Mouse (Mus musculus) liver, embryonic 14.5 days (tissue): ENCODE measurements at regions not wholly inside any gene's neighbourhood (a gene's known extent, or its start where the extent isn't known, plus 50 kb on each side); places are given as distances from the start of the nearest gene placed in this dataset.

Experiments
- ATAC-seq: fragments of 200-750 bp; cut with Nextera tagmentation; 2 replicates; pipeline ENCODE4 v1.8.0; 2017; ENCODE audit warnings: moderate number of reproducible peaks, mild to moderate bottlenecking, moderate library complexity; ENCODE audit not compliant: insufficient read depth
- DNase-seq, 3 experiments: peaks; one replicate each; pipeline ENCODE4 v3.0.0-alpha.2; 2012 to 2013; ENCODE audit warnings: low read depth in 3 of 3, low spot score in 3 of 3
- H3K27ac ChIP-seq: fragments of 300-500 bp; sonication (generic); 2 replicates; pipeline ENCODE4 v1.5.1; 2014; ENCODE audit warnings: moderate library complexity, mild to moderate bottlenecking, control low read depth, inconsistent platforms
- H3K27me3 ChIP-seq: fragments of 300-500 bp; sonication (generic); 2 replicates; pipeline ENCODE4 v1.6.1; 2014; ENCODE audit warnings: mild to moderate bottlenecking, low read length, moderate library complexity; ENCODE audit not compliant: control insufficient read depth, insufficient read depth
- H3K36me3 ChIP-seq: fragments of 300-500 bp; sonication (generic); replicated peaks from 2 replicates; pipeline ENCODE4 v1.6.1; 2014; ENCODE audit warnings: low read depth; ENCODE audit not compliant: control insufficient read depth, insufficient read depth
- H3K4me1 ChIP-seq, 2 experiments: fragments of 200-500 bp in 1 of 2; fragments of 300-500 bp in 1 of 2; sonication (generic) in 1 of 2; replicated peaks; 2 replicates each; pipeline ENCODE4 v1.6.1; 2012 to 2014; ENCODE audit warnings: antibody characterized with exemption in 1 of 2, inconsistent platforms in 1 of 2, low read length in 1 of 2; ENCODE audit not compliant: control insufficient read depth in 2 of 2, insufficient read depth in 2 of 2
- H3K4me2 ChIP-seq: fragments of 300-500 bp; sonication (generic); 2 replicates; pipeline ENCODE4 v1.6.1; 2014; ENCODE audit warnings: low read depth, mild to moderate bottlenecking, control low read depth, moderate library complexity
- H3K4me3 ChIP-seq, 2 experiments: fragments of 200-500 bp in 1 of 2; fragments of 300-500 bp in 1 of 2; sonication (generic) in 1 of 2; 2 replicates each; pipeline ENCODE4 v1.5.1; 2012 to 2014; ENCODE audit warnings: low read depth in 2 of 2, low read length in 2 of 2, mild to moderate bottlenecking in 2 of 2, control low read depth in 1 of 2, inconsistent platforms in 1 of 2, moderate library complexity in 1 of 2; ENCODE audit not compliant: insufficient read depth in 1 of 2
- H3K9ac ChIP-seq: fragments of 300-500 bp; sonication (generic); replicated peaks from 2 replicates; pipeline ENCODE4 v1.6.1; 2014; ENCODE audit warnings: mild to moderate bottlenecking, control low read depth, moderate library complexity
- H3K9me3 ChIP-seq: fragments of 300-500 bp; sonication (generic); 2 replicates; pipeline ENCODE4 v1.6.1; 2016; ENCODE audit warnings: low read length, mixed read lengths; ENCODE audit not compliant: control insufficient read depth
- CTCF ChIP-seq: IDR thresholded peaks from 2 replicates; pipeline ENCODE4 v1.5.1; 2016; ENCODE audit warnings: antibody characterized with exemption, low read depth, control low read depth
- EP300 ChIP-seq: IDR thresholded peaks from 2 replicates; pipeline ENCODE4 v1.6.1; 2016; ENCODE audit warnings: antibody characterized with exemption, low read depth
- WGBS: fragments of 180-500 bp; shearing (Covaris S2); extraction: QIAGEN DNeasy Blood & Tissue Kit; methylation state at CpG from one replicate; pipeline ENCODE4 v1.1.7; 2014; ENCODE audit not compliant: insufficient replicate concordance; 5-methylcytosine and 5-hydroxymethylcytosine counted together

DNA sequence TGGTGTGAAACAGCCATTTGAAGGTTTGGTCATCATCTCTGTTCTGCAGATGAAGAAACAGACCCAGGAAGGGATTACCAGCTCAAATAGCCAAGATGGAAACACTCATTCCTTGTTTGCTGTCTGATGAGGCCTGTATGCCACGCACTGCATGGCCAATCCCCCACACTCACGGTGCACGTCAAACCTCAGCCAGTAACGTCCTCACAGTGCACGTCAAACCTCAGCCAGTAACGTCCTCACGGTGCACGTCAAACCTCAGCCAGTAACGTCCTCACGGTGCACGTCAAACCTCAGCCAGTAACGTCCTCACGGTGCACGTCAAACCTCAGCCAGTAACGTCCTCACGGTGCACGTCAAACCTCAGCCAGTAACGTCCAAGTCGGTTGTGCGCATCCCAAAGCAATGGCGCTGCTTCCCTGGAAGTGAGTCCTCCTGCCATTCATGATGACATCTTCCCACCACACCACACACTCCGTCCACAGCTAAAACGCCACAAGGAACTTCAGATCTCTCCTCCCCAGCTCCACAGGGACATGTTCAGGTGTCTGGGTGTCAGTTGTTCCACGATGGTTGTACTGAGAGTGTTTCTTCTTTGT, 196.1 kb upstream of the Sox2 start:
- Histone ChIP-seq H3K4me2 (no peak overlapping the region), H3K9ac (no peak overlapping the region), H3K36me3 (no peaks in the 10 kb centered on the region), H3K27me3 (no peaks in the 10 kb centered on the region), H3K9me3 (no peaks in the 10 kb centered on the region), H3K27ac (no peak overlapping the region), H3K4me3 (no peak overlapping the region), H3K4me1 (no peaks in the 10 kb centered on the region)
- ATAC-seq = no peak
- WGBS = 78% methylated on average over 23 of the region's 24 CpGs
- TF ChIP-seq EP300 = no peak
- TF ChIP-seq CTCF = no peak
- no peak for DNase-seq

DNA sequence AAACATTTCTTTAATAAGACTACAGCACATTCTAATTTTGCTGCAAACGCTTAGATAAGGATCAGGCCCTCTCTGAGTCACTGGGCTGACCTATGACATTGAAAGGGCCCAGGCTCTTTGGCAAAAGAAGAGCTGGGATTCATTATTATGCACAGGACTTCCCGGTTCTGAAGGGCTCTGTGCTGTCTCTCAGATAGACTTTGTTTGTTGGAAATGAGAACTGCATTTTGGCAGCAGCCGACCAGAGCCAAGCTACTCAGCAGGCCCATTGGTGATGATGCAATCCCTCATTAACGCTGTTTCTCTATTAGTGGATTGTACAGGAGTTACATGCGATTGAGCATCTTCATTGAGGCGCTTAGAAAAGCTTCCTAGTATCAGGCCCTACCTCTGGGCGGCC, 204.9 kb upstream of the Sox2 start:
- 48% methylated on average over 7 of the region's 7 CpGs for WGBS
- Histone ChIP-seq H3K4me2 (no peak overlapping the region), H3K27ac (no peak overlapping the region), H3K4me3 (no peak overlapping the region), H3K9ac (no peak overlapping the region), H3K27me3 (no peaks in the 10 kb centered on the region), H3K9me3 (no peaks in the 10 kb centered on the region), H3K4me1 (no peaks in the 10 kb centered on the region), H3K36me3 (no peaks in the 10 kb centered on the region)
- ATAC-seq (no peak), DNase-seq (no peak)
- TF ChIP-seq EP300 (no peak), CTCF (no peak)

DNA sequence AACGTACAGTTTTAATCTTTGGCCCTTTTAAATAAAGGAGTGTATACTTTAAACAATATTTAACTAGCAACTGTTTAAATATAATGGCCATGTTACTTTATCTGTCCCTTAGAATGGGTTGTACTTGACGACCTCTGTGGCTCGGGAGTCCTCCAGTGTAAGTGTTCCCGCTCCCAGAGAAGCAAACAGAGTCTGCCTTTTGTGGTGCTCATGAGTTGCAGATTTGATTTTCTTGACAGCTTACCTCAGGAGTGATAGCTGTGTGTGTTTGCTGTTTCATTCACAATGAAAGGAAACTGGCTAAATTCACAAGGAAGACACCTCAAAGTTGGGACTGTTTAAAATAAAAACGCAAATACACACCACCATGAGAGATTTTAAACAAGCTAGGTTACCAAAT, 205.4 kb upstream of the Sox2 start:
- Histone ChIP-seq H3K36me3 (no peaks in the 10 kb centered on the region), H3K4me2 (no peak overlapping the region), H3K9ac (no peak overlapping the region), H3K27me3 (no peaks in the 10 kb centered on the region), H3K4me1 (no peaks in the 10 kb centered on the region), H3K9me3 (no peaks in the 10 kb centered on the region), H3K4me3 (no peak overlapping the region), H3K27ac (no peak overlapping the region)
- 53% methylated on average over 5 of the region's 5 CpGs for WGBS
- DNase-seq (no peak), ATAC-seq (no peak)
- no peak for TF ChIP-seq EP300
- TF ChIP-seq CTCF = no peak

DNA sequence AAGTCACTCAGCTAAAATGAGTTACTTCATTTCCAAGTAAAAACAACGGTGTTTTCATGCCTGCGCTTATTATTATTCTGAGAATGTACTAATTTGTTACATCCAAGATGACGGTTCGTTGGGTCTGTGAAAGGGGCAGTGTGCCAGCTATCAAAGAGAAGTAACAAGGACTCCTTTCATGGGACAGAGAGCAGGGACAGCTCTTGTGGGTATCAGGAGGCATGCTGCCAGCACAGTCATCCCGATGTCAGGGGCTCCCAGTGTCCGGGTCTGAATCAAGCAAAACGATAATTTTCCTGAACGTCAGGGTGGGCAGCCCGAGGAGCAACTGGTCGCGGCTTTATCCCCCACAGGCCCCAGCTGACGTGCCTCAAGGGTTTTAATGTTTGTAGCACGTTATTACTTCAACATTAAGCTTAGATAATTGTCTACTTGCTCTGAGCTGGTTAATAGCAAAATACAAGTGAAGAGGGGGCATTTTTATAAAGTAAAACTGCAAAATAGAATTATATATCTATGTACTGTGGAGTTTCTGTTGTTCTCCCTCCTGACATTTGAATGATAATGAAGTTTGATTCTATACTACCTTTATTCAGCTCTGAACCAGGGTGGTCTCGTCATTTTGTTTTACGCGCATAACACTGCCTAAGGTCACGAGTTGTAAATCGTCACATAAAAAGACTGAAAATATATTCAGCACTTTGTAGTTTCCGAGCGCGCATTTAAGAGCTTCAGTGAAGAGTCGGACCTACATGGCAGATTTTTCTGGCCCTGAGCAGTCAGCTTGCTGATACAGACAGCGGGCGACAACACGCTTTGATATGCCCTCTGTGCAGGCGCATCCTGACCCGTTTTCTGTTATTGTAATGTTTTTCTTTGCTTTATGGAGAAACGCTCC, 206.2 kb upstream of the Sox2 start:
- TF ChIP-seq EP300 (no peak), CTCF (no peak)
- Histone ChIP-seq H3K9ac (no peak overlapping the region), H3K9me3 (no peaks in the 10 kb centered on the region), H3K36me3 (no peaks in the 10 kb centered on the region), H3K27me3 (no peaks in the 10 kb centered on the region), H3K4me2 (no peak overlapping the region), H3K4me3 (no peak overlapping the region), H3K4me1 (no peaks in the 10 kb centered on the region), H3K27ac (no peak overlapping the region)
- DNase-seq (no peak), ATAC-seq (no peak)
- WGBS = 76% methylated on average over 28 of the region's 28 CpGs

DNA sequence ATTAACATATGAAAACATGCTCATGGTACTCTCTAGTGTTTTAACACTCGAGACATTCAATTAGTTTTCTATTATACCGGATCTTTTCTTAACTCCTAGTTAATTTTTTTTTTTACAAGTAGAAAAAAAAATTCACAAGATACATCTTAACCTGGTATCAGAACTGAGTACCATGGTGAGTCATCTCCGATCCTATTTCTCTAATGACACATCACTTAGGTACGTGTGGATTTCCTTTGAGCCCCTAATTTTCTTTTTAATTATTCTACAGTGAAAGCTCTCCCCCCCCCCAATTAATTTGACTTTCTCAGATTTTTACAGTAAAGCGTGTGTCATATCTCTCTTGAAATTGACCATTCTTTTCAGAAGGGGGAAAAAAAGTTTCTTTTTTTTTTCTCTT, 206.9 kb upstream of the Sox2 start:
- WGBS = 59% methylated on average over 5 of the region's 5 CpGs
- no peaks in the 10 kb centered on the region for H3K36me3 ChIP-seq
- no peaks in the 10 kb centered on the region for H3K9me3 ChIP-seq
- no peak for DNase-seq
- no peak overlapping the region for H3K4me2 ChIP-seq
- no peak for ATAC-seq
- H3K27ac ChIP-seq = no peak overlapping the region
- H3K4me1 ChIP-seq = no peaks in the 10 kb centered on the region
- TF ChIP-seq EP300 (no peak), CTCF (no peak)
- H3K4me3 ChIP-seq = no peak overlapping the region
- no peak overlapping the region for H3K9ac ChIP-seq
- H3K27me3 ChIP-seq = no peaks in the 10 kb centered on the region
